Mouse (Mus musculus): ENCODE data around the gene Myh10.

Gene Myh10

DNA sequence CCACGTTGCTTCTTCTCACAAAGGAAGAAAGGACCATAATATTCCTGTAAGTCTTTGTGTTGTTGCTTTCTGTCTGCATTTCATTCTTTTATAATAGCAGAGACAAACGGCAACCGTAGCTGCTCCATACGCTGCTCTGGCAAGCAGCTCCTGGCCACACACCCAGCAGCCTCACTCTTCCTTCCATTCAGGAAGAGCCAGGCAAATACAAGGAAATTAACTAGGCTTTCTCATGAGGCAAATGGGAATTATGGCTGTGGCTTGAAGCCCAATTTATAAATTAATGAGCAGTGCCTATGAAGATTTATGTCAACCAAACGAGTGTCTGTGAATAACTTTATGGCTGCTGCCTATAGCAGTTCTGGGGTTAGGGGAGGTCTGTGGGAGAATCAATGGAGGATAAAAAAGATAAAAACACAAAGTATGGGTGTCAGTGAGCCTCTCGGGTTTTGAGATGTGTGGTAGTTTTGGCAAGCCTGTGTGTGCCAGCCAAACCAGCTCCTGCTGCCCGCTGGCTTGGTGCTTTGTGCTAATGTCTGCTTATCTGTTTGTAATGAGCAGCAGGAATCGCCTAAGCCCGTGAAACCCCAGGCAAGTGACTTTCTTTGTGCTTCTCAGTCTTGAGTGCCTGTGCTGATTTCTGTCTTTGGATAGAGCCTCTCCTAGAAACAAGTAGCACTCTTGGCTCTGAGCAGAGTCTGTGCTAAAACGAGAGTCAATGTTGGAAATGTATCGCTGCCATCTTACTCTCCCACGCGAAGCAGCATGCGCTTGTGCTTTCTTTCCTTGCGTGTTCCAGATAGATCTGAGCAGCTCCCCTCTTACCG is 54.2 kb downstream of the Myh10 start:
- DNase-seq (ENCODE audit: low spot score in 2 of 2): no peak

DNA sequence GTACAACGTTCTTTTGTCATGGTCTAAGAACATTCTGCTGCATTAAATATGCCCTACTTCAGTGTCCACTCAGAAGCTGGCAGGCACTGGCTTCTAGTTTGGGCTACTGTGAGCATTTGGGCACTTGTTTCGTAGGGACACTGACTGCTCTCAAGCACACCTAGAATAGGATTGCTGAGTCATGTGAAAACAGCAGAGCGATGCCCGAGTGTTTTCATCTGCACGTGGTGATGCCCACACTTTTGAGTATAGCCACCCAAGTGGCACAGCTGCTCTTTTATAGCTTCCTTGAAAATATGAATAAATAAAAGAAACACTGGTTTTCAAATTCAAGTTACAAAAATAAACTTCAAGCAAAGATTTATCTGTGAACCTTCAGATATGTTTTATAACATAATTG is 56.8 kb downstream of the Myh10 start:
- no peak for DNase-seq (ENCODE audit: low spot score in 2 of 2)

DNA sequence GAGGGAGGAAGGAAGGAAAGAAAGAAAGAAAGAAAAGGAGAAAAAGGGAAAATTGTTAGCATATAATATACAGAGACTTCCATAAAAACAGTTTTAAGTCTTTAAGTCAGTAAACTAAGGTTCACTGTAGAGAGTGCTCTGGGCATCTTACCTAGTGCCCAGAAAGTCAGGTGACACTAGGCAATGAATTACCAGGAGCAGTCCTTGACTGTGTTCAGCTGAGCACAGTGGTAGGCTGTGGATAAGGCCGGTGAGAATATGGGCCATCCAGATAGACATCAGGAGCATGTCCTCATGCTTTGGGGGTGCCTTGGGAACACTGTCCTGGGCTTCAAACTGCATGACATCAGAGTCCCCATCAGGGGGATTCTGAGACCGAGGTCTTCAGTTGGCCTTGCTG is 58.8 kb downstream of the Myh10 start:
- DNase-seq (ENCODE audit: low spot score in 2 of 2): no peak

DNA sequence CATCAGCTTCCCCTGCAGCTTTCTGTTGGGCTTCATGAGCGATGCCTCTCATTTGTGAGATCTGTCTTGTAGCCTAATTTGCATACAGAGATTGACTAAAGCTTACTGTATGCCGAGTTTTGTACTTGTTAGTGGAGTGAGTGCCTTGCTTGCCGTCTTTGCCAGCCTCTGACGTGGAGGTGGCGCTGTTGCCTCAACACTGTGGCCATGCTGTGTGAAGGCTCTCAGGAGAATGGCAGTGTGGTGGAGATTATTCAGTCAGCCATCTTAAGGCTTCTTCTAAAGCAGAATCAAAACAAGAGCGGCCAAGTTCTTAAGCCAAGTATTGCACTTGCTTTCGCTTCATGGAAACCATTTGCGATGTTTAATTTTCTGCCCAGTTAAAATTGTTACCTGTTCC is 59.6 kb downstream of the Myh10 start:
- DNase-seq (ENCODE audit: low spot score in 2 of 2): no peak

DNA sequence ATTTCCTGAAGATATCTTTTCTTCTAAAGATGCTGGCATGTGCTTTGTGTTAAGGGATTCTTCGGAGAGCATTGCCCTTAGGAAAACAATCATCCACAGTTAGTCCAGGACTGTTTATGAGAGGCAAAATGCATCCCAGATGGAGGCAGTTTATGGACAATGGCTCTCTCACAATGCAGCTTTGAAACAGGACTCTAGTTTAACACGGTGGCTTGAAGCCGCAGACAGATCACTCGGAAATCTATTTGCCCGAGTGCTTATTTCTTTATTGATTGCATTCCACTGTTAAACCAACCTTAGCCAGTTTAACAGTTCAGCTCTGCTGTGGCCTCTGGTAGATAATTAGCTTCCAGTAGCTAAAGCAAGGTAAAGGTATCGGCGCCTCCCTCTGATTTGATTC is 62.9 kb downstream of the Myh10 start:
- no peak for DNase-seq (ENCODE audit: low spot score in 2 of 2)

DNA sequence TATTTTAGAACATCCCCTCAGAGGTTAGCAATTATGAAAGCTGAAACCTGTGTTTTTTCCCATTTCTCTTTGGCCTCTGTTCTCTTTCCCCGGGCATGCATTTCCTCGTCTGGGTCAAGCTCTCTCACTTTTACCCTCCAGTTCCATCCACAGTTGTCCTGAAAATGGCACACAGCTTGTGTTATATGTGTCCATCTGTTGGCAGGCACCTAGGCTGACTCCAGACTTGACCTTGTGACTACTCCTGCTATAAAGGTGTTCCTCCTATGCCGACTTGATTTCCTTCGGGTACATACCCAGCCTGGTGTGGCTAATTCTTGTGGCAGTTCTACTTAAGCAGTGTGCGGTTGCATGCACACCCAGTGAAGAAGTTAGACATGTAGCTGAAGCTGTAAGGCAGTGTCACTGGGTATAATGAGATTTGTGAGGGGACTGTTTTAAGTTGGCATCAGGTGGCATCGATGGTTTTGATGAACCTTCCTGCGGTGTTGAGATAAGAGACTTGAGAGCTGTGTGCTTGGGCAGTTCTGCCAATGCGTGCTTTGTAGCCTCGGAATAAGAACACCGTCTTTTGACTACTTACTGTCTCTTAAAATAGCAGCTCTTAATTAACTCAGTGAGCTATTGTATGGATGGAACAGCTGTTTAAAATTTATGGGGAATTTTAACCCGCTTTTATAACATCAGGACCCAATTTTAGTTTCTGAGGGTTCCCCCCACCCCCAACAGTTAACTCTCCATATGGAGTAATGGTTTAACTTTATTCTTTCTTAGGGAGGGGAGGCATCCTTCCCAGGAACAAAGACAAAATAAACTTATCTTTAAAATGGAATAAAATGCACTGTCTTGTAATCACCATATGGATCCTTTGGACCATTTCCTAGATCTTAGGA is 65.3 kb downstream of the Myh10 start:
- DNase-seq (ENCODE audit: low spot score in 2 of 2): no peak

DNA sequence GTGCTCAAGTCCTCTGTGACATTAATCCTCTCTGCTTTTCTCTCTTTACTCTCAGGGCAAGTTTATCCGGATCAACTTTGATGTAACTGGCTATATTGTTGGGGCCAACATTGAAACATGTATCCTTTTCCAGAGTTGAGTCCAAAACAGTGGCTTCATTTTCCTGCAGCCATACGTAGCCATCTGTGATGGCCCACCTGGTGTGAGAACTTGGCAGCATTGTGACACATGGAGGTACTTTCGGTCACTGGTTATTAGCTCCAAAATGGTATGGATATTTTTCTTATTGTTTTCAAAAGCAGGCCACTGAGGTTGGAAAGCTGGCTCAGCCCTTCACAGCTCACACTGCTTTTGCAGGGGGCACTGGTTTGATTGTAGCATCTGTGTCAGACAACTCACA is 68.3 kb downstream of the Myh10 start:
- DNase-seq (ENCODE audit: low spot score in 2 of 2): no peak

DNA sequence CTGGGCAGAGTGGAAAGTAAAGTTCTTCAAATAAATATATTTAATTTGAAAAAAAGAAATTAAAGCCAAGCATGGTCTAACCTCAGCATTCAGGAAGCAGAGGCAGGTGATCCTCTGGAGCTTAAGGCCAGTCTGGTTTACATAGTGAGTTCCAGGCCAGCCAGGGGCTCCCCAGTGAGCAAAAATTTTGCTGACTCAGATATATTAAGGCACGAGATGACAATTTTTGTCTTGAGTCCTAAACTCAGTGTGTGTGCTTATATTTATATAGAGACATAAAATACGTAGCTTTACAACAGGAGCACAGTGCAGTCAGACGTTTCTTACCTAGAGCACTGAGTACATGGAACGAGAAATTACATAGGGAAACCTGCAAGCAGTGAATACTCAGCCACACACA is 69.8 kb downstream of the Myh10 start:
- no peak for DNase-seq (ENCODE audit: low spot score in 2 of 2)

DNA sequence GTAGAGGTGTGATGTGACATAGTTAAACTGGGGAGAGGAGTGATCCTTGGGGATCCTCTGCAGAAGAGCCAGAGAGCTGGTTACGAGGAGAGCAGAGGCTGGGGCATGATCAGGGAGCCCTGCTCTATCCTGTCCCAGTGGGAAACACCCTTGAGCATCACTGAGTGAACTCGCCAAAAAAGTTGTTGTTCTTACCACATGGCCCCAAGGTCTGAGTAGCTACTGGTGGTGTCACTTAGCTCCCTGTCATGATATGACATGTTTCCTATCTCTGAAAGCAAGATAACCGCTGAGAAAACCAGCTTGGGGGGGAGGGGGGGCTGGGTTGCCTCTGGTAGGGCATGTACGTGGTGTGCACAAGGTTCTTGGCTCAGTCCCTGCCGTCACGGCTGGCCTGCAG is 70.3 kb downstream of the Myh10 start:
- DNase-seq (ENCODE audit: low spot score in 2 of 2): no peak

DNA sequence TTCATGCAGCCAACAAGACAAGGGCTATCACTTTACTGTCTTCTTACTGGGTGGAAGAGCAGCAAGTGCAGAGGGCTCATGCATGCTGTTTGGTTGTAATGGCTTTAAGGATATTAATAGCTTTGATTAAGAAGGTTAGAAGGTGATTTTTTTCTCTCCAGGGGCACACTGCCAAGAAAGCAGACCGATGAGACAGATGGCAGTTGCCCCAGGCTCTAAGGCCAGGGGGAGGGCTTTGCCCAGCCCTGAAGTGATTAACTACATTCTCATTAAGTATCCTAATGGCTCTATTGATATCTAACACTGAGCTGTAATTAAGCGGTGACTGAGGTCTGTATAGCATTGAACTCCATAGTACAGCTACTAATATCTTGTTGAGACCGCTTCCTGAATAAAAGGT is 73.3 kb downstream of the Myh10 start:
- no peak for DNase-seq (ENCODE audit: low spot score in 2 of 2)

DNA sequence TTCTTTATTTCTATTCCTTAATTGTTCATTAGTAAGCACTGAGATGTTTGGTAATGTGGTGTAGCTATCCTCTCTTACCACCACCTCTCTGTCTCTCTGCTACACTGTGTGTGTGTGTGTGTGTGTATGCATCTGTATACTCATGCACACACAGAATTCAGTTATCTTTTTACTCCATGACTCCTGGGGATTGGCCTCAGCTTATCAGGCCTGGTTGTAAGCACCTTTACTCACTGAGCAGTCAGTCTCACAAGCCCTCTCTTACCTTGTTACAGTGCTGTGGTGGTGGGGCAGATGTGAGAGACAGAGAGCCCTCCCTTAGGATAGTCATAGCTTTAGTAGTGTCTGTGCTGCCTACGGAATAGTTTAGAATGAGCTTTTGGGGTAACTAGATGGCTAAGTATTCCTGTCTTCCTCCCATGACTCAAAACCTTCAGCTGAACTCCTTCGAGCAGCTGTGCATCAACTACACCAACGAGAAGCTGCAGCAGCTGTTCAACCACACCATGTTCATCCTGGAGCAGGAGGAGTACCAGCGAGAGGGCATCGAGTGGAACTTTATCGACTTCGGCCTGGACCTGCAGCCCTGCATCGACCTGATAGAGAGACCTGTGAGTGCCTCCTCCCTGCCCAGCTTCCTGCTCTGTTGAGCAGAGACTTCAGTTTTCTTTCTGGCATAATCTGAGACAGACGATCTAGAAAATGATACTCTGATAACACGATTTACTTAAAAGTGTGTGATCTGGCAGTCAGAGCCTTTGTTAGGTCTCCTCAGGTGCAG is 76.6 kb downstream of the Myh10 start:
- peak in 1 of 2 experiments; percentile 10 for DNase-seq (ENCODE audit: low spot score in 2 of 2)

DNA sequence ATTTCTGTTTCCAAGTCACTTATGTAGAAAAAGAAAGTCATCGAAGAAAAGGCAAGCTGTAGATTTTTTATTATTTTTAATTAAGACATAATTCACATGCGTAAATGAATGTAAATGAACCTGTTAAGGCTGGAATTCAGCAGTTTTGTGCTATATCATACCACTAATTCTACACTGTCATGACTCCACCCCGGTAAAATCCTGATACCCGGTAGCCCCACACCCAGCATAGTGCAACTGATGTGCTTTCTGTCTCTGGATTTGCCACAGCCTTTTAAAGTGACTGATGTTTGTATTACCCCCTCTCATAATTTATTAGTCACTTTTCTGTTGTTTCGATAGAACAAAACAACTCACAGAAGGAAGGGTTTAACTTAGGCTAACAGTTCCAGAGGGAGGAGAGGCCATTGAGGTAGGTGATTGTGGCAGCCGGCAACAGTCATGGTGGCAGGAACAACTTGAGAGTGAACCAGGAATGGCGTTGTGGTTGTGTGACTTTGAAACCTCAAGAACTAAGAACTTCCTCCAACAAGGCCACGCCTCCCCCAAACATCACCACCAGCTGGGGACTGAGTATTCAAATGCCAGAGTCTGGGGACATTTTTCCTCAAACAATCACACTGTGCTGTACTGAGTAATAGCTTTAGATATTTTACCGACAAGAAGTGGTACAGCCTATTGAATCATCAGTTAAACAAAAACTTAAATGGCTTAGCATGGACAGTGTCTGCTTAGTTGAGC is 78.6 kb downstream of the Myh10 start:
- DNase-seq (ENCODE audit: low spot score in 2 of 2): peak in 1 of 2 experiments; percentile 16

DNA sequence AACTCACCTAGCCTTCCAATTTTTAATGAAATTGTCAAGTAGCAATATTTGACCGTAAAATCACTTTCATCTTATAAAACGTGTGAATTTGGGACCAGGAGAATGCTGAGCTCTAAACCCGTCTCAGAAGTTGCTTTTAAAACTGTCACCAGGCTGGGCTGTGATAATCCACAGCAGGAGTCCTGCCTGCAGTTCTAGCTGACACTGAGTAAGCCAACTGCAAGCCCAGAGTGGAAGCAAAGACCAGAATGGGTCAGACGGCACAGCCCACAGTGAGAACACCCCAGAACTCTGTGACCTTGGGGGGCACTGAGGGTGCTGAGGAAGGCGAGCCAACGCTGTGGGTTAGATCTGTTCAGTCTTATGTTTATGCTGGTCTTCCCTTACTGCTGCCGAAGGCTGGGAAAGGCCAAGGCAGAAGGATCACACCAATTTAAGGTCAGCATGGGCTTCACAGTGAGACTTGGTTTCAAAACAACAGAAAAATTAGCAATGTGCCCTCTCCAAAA is 84.8 kb downstream of the Myh10 start:
- no peak for DNase-seq (ENCODE audit: low spot score in 2 of 2)

DNA sequence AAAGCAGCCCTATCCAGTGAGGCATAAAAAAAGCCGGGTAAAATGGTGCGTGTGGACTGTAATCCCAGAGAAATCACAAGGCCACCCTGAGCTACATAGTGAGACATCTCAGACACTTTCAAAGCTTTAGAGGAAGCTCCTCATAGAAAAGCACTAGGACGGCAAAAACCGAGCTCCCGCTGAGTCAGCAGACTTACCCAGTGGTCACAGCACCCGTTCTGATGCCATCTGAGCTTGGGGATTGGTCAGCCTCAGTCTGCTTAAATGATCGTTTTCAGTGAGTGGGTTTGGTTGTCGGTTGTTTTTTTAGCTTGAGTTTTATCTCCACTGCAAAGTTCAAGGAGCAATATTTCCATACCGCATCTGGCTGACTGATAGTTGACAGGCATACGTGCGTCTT is 86.6 kb downstream of the Myh10 start:
- no peak for DNase-seq (ENCODE audit: low spot score in 2 of 2)

DNA sequence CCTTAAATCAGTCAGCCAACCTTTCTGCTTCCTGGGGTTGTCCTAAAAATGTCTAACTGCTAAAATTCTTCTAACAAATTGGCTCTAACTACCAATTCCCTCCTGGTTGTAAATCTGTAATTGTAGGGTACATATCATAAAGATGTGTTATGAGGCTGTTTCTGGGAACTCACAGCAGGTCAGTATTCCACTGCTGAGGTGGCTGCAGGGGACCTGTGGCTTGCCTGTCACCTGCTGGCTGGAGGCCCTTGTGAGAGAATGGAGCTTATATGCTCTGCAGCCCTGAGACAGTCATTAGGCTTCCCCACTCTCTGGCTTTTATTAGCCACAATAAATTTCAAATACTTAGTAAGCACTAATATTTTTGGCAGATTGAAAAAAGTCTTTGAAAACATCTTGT is 87.5 kb downstream of the Myh10 start:
- DNase-seq (ENCODE audit: low spot score in 2 of 2): no peak

DNA sequence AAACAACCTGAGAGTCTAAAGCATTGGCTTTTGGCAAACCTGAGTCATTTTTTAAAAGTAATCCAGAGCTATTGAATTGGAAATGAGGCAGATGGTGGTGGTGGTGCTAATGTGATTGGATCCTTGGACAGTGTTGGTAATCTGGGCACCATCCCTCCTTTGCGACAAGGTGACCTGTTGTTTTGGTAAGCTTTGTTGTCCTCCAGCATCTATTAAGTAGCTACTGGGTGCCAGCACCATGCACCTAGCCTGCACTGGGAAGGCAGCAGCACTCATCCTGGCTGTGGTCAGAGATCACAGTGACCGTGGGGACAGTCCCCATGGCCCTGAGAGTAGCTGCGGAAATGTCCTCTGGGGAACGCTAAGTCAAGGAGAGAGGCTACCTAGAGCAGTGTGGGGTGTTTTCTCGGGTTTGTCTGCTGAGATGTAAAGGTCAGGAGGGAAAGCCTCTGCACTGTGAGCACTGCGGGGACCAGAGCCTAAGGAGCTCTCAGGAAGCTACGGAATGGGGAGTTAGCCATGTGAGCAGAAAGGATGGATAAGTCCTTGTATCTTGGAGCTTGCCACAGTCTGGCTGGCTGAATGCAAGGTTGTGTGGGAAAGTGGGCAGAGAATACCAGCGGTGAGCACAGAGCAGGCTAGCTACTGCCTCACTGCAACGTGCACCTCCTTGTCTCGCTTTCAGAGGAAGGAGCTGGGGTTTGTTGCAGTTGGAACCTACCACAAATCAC is 88.5 kb downstream of the Myh10 start:
- no peak for DNase-seq (ENCODE audit: low spot score in 2 of 2)

DNA sequence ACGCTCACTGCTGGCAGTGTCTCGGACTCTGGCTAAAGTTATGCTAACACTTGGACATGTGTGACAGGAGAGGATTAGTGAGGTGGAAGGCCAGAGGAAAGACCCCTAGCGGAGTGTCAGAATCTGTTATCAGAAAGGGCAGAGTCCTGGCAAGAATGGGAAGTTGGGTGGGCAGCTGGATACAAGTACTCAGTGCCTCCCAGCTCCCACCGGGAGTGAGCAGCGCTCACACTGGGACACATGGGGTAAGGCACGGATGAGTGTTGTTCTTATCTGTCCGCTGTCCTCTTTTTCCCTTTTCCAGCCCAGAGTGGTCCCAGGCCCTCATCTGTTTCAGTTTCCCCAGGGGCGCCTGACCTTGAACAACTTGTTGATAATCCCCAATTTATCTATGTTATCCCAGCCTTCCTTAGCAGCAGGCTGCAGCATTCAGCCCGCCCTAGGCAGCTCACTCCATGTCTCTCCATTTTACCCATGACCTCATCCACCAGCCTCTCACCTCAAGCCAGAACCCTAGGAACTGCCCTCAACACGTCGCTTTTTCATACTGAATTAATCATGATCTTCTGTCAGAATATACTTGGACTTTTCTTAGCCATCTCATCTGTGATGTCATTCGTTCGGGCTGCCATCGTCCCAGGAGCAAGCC is 89.2 kb downstream of the Myh10 start:
- DNase-seq (ENCODE audit: low spot score in 2 of 2): no peak

DNA sequence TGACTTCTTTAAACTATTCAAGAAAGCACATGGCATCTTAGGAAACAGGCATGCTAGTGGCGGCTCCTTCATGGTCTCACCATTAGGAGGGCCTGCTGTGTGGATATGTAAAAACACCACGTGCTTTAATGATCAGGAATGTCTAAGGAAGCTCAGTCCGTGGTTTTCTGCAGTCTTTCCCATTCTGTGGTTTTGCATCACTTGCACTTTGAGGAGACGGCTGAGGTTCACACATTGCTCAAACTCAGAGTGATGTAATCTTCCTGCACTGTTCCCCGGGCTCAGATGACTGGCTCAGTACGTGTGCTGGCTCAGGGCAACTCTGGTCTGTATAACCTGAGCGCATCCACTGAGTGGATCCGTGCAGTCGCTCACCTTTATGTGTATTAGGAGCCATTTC is 91.0 kb downstream of the Myh10 start:
- DNase-seq (ENCODE audit: low spot score in 2 of 2): no peak

DNA sequence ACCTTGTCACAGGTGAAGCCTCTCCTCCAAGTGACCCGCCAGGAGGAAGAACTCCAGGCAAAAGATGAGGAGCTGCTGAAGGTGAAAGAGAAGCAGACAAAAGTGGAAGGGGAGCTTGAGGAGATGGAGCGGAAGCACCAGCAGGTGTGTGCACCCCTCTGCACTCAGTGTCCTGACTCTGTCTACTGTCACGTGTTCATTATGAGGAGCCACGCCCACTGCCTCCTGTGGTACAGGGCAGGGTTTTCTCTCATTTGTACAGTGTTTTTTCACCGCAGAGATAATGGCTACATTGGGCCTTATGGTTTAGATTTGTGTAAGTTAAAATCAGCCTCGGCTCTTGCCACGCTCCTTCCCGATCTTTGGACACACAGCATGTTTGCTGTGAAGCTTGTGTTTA is 94.5 kb downstream of the Myh10 start:
- DNase-seq (ENCODE audit: low spot score in 2 of 2): no peak

DNA sequence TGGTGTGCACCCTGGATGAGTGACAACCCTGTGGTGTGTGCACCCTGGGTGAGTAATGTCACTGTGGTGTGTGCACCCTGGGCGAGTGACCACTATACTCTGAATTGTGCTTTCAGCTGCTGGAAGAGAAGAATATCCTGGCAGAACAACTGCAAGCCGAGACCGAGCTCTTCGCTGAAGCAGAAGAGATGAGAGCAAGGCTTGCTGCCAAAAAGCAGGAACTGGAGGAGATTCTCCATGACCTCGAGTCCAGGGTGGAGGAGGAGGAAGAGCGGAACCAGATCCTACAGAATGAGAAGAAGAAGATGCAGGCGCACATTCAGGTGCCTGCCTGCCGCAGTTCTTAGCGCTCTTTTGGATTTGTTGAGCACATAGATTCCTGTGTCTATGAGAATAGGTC is 95.9 kb downstream of the Myh10 start:
- no peak for DNase-seq (ENCODE audit: low spot score in 2 of 2)

Measured in spleen, postnatal 36 days (tissue).